Mouse (Mus musculus) CH12.LX (cell line): ENCODE results near the gene Nnat. TPM values are rescaled to one million over a fixed set of nuclear protein-coding genes. Genes with fewer than 3 reads are reported as not detected.

Experiments
- DNase-seq: peaks from one replicate; pipeline ENCODE4 v3.0.0-alpha.2; 2013; ENCODE audit errors: extremely low read depth
- H3K27ac ChIP-seq: 2 replicates; pipeline ENCODE4 v1.5.1; 2012; ENCODE audit warnings: low read depth, mild to moderate bottlenecking, control low read depth, moderate library complexity; ENCODE audit not compliant: insufficient read depth
- H3K27me3 ChIP-seq: replicated peaks from 2 replicates; pipeline ENCODE3; 2012; ENCODE audit warnings: inconsistent platforms
- H3K36me3 ChIP-seq, 2 experiments: replicated peaks in 1 of 2; 2 replicates each; pipeline versions ENCODE3 to v1.6.1; 2012; ENCODE audit warnings: inconsistent platforms in 1 of 2, low read length in 1 of 2, mild to moderate bottlenecking in 1 of 2, mixed read lengths in 1 of 2, moderate library complexity in 1 of 2; ENCODE audit not compliant: control insufficient read depth in 1 of 2, insufficient read depth in 1 of 2
- H3K4me1 ChIP-seq, 2 experiments: 2 replicates each; pipeline ENCODE4 v1.6.1; 2012; ENCODE audit warnings: inconsistent platforms in 1 of 2, moderate library complexity in 1 of 2; ENCODE audit not compliant: insufficient read depth in 2 of 2, control insufficient read depth in 1 of 2
- H3K4me2 ChIP-seq: 2 replicates; pipeline ENCODE4 v1.6.1; 2012; ENCODE audit warnings: low read depth, mild to moderate bottlenecking, control low read depth; ENCODE audit not compliant: poor library complexity, insufficient read depth, severe bottlenecking
- H3K4me3 ChIP-seq, 3 experiments: fragments of 150-350 bp in 1 of 3; sonication (generic) in 1 of 3; replicated peaks in 1 of 3; 2 replicates each; pipeline versions ENCODE3 to v1.5.1; 2011 to 2012; ENCODE audit warnings: low read depth in 2 of 3, low read length in 2 of 3, mild to moderate bottlenecking in 2 of 3, moderate library complexity in 2 of 3, control low read depth in 1 of 3, improper control_type of control experiment in 1 of 3, inconsistent platforms in 1 of 3, mixed read lengths in 1 of 3; ENCODE audit not compliant: poor library complexity in 1 of 3
- H3K79me2 ChIP-seq: replicated peaks from 2 replicates; pipeline ENCODE4 v1.6.1; 2012; ENCODE audit warnings: mild to moderate bottlenecking, moderate library complexity; ENCODE audit not compliant: control insufficient read depth, poor library complexity, insufficient read depth, severe bottlenecking; ENCODE audit errors: extremely low read depth
- H3K9ac ChIP-seq: 2 replicates; pipeline ENCODE4 v1.6.1; 2012; ENCODE audit warnings: low read depth, mild to moderate bottlenecking, control low read depth, moderate library complexity; ENCODE audit not compliant: insufficient read depth
- H3K9me3 ChIP-seq: replicated peaks from 2 replicates; pipeline ENCODE3; 2012; ENCODE audit warnings: low read length, inconsistent platforms, mixed read lengths
- CHD1 ChIP-seq: IDR thresholded peaks from 2 replicates; pipeline ENCODE4 v1.6.1; 2012; ENCODE audit warnings: low read depth, low read length, improper control_type of control experiment, inconsistent platforms
- CTCF ChIP-seq, 2 experiments: IDR thresholded peaks in 1 of 2; conservative IDR thresholded peaks in 1 of 2; 2 replicates each; pipeline ENCODE4 v1.5.1; 2011 to 2012; ENCODE audit warnings: low read depth in 2 of 2, low read length in 2 of 2, improper control_type of control experiment in 1 of 2, inconsistent platforms in 1 of 2, mild to moderate bottlenecking in 1 of 2, moderate library complexity in 1 of 2
- E2F4 ChIP-seq: IDR thresholded peaks from 2 replicates; pipeline ENCODE4 v1.6.1; 2011; ENCODE audit warnings: low read depth, low read length, improper control_type of control experiment; ENCODE audit not compliant: insufficient replicate concordance
- ELF1 ChIP-seq: IDR thresholded peaks from 2 replicates; pipeline ENCODE4 v1.6.1; 2014; ENCODE audit warnings: low read depth, mild to moderate bottlenecking, inconsistent platforms, low read length, improper control_type of control experiment
- EP300 ChIP-seq: IDR thresholded peaks from 2 replicates; pipeline ENCODE4 v1.6.1; 2011; ENCODE audit warnings: low read length, improper control_type of control experiment
- ETS1 ChIP-seq: conservative IDR thresholded peaks from 2 replicates; pipeline ENCODE4 v1.6.1; 2012; ENCODE audit warnings: low read depth, mild to moderate bottlenecking, inconsistent platforms, low read length, improper control_type of control experiment, moderate library complexity
- GABPA ChIP-seq: IDR thresholded peaks from 2 replicates; pipeline ENCODE4 v1.6.1; 2012; ENCODE audit warnings: low read depth, low read length, improper control_type of control experiment, inconsistent platforms; ENCODE audit not compliant: insufficient replicate concordance
- MAX ChIP-seq: IDR thresholded peaks from 2 replicates; pipeline ENCODE4 v1.6.1; 2011; ENCODE audit warnings: low read length, improper control_type of control experiment
- MAZ ChIP-seq: IDR thresholded peaks from 2 replicates; pipeline ENCODE4 v1.6.1; 2012; ENCODE audit warnings: low read depth, mild to moderate bottlenecking, inconsistent platforms, low read length, improper control_type of control experiment, moderate library complexity
- MEF2A ChIP-seq: IDR thresholded peaks from 2 replicates; pipeline ENCODE4 v1.6.1; 2014; ENCODE audit warnings: low read depth, mild to moderate bottlenecking, inconsistent platforms, low read length, improper control_type of control experiment, borderline replicate concordance
- MXI1 ChIP-seq: IDR thresholded peaks from 2 replicates; pipeline ENCODE4 v1.6.1; 2011; ENCODE audit warnings: mild to moderate bottlenecking, low read depth, low read length, improper control_type of control experiment
- MYC ChIP-seq: IDR thresholded peaks from 2 replicates; pipeline ENCODE4 v1.6.1; 2011; ENCODE audit warnings: low read depth, mild to moderate bottlenecking, improper control_type of control experiment, low read length
- NELFE ChIP-seq: IDR thresholded peaks from 2 replicates; pipeline ENCODE4 v1.6.1; 2011; ENCODE audit warnings: low read depth, low read length, improper control_type of control experiment
- NRF1 ChIP-seq: IDR thresholded peaks from 2 replicates; pipeline ENCODE4 v1.6.1; 2014; ENCODE audit warnings: low read depth, mild to moderate bottlenecking, inconsistent platforms, low read length, improper control_type of control experiment, moderate library complexity
- PAX5 ChIP-seq: IDR thresholded peaks from 2 replicates; pipeline ENCODE4 v1.6.1; 2012; ENCODE audit warnings: low read length, inconsistent platforms, mixed read lengths
- POLR2AphosphoS2 ChIP-seq: IDR thresholded peaks from 2 replicates; pipeline ENCODE4 v1.6.1; 2011; ENCODE audit warnings: low read depth, low read length, improper control_type of control experiment
- RAD21 ChIP-seq: IDR thresholded peaks from 2 replicates; pipeline ENCODE4 v1.6.1; 2011; ENCODE audit warnings: low read depth, mild to moderate bottlenecking, low read length, improper control_type of control experiment, moderate library complexity
- SIN3A ChIP-seq: IDR thresholded peaks from 2 replicates; pipeline ENCODE4 v1.6.1; 2012; ENCODE audit warnings: low read length, improper control_type of control experiment, inconsistent platforms
- TCF12 ChIP-seq: IDR thresholded peaks from 2 replicates; pipeline ENCODE4 v1.6.1; 2014; ENCODE audit warnings: low read depth, mild to moderate bottlenecking, inconsistent platforms, low read length, improper control_type of control experiment
- USF1 ChIP-seq: IDR thresholded peaks from 2 replicates; pipeline ENCODE4 v1.6.1; 2014; ENCODE audit warnings: low read depth, mild to moderate bottlenecking, inconsistent platforms, low read length, improper control_type of control experiment
- ZKSCAN1 ChIP-seq: IDR thresholded peaks from 2 replicates; pipeline ENCODE4 v1.6.1; 2012; ENCODE audit warnings: low read depth, inconsistent platforms, low read length, improper control_type of control experiment, borderline replicate concordance
- ZNF384 ChIP-seq: IDR thresholded peaks from 2 replicates; pipeline ENCODE4 v1.6.1; 2012; ENCODE audit warnings: low read depth, low read length, improper control_type of control experiment, inconsistent platforms
- dilution Hi-C: fragments of 300-500 bp; cut with MboI; formaldehyde crosslinking; loops from 2 replicates; pipeline ENCODE4 v1.14.3; 2020; ENCODE audit warnings: low sequenced_read_pairs; ENCODE audit not compliant: extremely low pct_unique_long_range_greater_than_20kb, extremely low pct_ligation_motif_present
- in situ Hi-C: fragments of 300-500 bp; cut with MboI; formaldehyde crosslinking; loops from 3 replicates; pipeline ENCODE4 v1.14.3; 2019; ENCODE audit warnings: low sequenced_read_pairs, low pct_ligation_motif_present, low pct_unique_long_range_greater_than_20kb, mixed read lengths
- polyA plus RNA-seq: library from polyadenylated mRNA; unstranded; fragments of >175 nt; gene quantifications from 2 replicates; pipeline ENCODE4 v1.2.1, GENCODE M21; 2012; ENCODE audit warnings: low read depth; ENCODE audit not compliant: insufficient read length
- total RNA-seq, 2 experiments: library from RNA; depleted of rRNA; stranded (reverse); fragments of 300-350 nt in 1 of 2; fragments of >200 nt in 1 of 2; gene quantifications; 2 replicates each; pipeline ENCODE4 v1.2.3; 2012 to 2014

Gene Nnat
- total and polyA plus RNA-seq, 3 experiments: 0.76 to 0.84 TPM; not detected in 1

DNA sequence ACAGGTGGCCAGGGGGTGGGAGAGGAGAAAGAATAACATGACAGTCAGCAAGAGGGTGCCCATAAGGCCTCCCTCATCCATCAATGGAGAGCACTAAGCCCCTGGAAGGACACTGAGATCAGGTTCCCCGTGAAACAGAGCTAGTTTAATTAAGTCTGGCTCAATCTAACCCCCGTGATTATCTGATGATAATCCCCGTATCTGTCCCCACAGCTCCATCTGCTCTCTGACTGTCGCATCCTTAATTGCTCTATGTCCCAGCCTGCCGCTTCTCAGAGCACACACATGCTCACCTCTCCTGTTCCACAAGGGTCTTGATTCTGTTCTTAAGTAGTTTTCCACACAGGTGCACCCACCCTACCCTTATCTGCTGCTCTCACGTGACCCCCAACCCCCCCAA is 42.4 kb upstream of the Nnat start:
- 0 out of 4 replicates have a peak, but pooled peaks cover 0 to 4% of the 10 kb centered on the region in 2 experiments for H3K4me1 ChIP-seq
- H3K9me3 ChIP-seq: no peaks in the 10 kb centered on the region
- no peaks in the 10 kb centered on the region for H3K36me3 ChIP-seq
- H3K27ac ChIP-seq: no peak overlapping the region
- no peak for DNase-seq
- TF ChIP-seq MXI1 (no peak), E2F4 (no peak), CHD1 (no peak), NRF1 (no peak), MAX (no peak), MEF2A (no peak), ELF1 (no peak), MYC (no peak), CTCF (conservative IDR thresholded peaks at IDR 0.05 in 1 of 2, IDR thresholded peaks at IDR 0.05 in 1 of 2; ENCODE audit: low read depth in 2 of 2, low read length in 2 of 2) (no peak), ETS1 (no peak)
- peaks cover 90% of the 10 kb centered on the region for H3K27me3 ChIP-seq
- in situ Hi-C loops (no loop called here), dilution Hi-C loops (no loop called here)
- no peaks in the 10 kb centered on the region for H3K79me2 ChIP-seq
- H3K9ac ChIP-seq: no peak overlapping the region
- H3K4me3 ChIP-seq: no peak overlapping the region
- no peak overlapping the region for H3K4me2 ChIP-seq

DNA sequence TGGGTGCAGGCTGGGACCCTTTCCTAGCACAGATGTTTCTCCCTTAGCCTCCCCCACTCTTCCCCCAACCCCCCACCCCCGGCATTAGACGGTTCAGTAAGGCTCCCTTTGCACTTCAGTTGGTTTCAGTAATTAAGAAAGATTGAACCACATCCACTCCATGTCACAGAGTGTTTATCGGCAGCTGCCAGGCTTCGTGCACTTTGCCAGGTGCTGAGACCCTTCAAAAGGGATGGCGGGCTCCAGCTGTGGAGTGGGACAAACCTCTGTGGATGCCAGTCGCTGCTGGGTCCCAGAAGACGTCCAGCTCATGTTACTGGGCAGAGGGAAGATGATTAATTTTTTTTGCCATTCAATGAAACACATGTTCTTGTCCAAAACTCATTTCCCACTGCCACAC is 41.4 kb upstream of the Nnat start:
- Histone ChIP-seq H3K79me2 (no peaks in the 10 kb centered on the region), H3K4me1 (0 out of 4 replicates have a peak, but pooled peaks cover 0 to 5% of the 10 kb centered on the region in 2 experiments), H3K36me3 (no peaks in the 10 kb centered on the region), H3K4me3 (no peak overlapping the region), H3K9ac (no peak overlapping the region), H3K27ac (no peak overlapping the region), H3K9me3 (no peaks in the 10 kb centered on the region), H3K27me3 (peaks cover 88% of the 10 kb centered on the region), H3K4me2 (no peak overlapping the region)
- in situ Hi-C loops (no loop called here), dilution Hi-C loops (no loop called here)
- TF ChIP-seq POLR2AphosphoS2 (no peak), MAZ (no peak), SIN3A (no peak), ZNF384 (no peak), USF1 (no peak), MXI1 (no peak), PAX5 (no peak), E2F4 (no peak), RAD21 (no peak), TCF12 (no peak), GABPA (no peak), ETS1 (no peak), NRF1 (no peak), EP300 (no peak), ELF1 (no peak), MEF2A (no peak), ZKSCAN1 (no peak), NELFE (no peak)
- DNase-seq: no peak
